Mouse (Mus musculus): ENCODE results near the gene Cacna2d3.

DNA sequence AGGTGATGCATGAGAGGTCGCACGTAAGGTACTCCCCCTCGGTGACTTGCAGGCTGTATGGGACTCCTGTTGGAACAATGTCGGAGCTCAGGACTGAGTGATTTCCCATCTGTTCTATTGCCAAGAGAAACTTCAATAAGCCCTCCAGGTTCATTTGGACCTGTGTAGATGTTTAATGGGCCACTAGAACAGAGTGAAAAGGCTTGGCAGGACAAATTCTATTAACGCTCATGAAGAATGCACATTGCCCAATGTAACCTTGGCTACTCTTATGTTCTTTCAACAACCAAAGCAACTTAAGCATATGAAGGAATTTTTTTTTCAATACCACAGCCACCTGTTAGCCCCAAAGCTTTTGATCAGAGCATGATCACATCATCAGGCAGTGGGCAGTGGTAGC is 451.1 kb downstream of the Cacna2d3 start:
- TF ChIP-seq CTCF (IDR thresholded peaks at IDR 0.05; ENCODE audit: low read depth) = no peak
- no peak for TF ChIP-seq EP300 (IDR thresholded peaks at IDR 0.05; ENCODE audit: low read depth)

Data from liver, embryonic 14.5 days (tissue).